Mouse (Mus musculus) mature B cell (primary cell): ENCODE measurements around the gene Tmem260.

Experiments used
- in situ Hi-C: fragments of 300-500 bp; cut with MboI; formaldehyde crosslinking; loops from 2 replicates; pipeline ENCODE4 v1.14.3; 2019

Tmem260 gene

GRCm38 (mm10) chr14:48481591-48481990, 35.7 kb downstream of the Tmem260 start:
- in situ Hi-C loops, result no loop called here

GRCm38 (mm10) chr14:48482762-48483161, 36.8 kb downstream of the Tmem260 start:
- in situ Hi-C loops, result no loop called here

DNA sequence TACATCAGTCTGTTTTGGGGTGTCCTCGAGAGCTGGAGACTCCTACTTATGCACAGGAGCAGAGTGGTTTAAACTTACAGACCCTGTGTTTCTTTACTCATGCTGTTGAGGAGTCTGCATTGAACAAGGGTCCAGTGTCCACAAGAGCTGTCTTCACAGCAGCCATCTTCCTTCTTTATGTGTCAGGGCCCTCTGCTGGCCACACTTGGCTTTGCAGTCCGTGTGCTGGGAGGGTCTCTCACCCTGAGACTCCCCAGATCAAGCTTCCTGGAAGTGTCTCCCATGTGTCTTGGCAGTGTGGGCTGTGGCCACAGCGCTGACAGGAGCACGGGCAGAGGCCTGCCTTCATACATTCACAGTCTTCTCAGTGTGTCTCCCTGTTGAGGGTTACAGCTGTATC, 48.0 kb downstream of the Tmem260 start:
- in situ Hi-C loops, result no loop called here

DNA sequence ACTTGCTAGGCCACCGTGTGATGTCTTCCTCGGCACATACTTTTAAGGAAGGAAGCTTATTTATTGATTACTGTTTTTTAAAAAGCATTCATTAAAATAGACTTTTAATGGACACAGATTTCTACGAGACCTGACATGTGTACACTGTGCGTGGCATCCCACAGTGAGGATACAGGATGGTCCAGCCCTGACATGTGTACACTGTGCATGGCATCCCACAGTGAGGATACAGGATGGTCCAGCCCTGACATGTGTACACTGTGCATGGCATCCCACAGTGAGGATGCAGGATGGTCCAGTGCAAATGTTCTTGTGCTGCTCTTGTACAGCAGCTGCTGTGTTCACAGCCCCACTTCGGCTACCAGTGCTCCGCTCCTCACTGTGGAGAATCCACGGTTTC, 56.6 kb downstream of the Tmem260 start:
- in situ Hi-C loops, result loop anchor here (25.0 kb wide), 1 partner anchor 610 kb away; no protein-coding TSS in a partner anchor

GRCm38 (mm10) chr14:48503691-48504565, 58.0 kb downstream of the Tmem260 start:
- in situ Hi-C loops, result loop anchor here (25.0 kb wide), 1 partner anchor 608 kb away; no protein-coding TSS in a partner anchor

GRCm38 (mm10) chr14:48504566-48504950, 58.6 kb downstream of the Tmem260 start:
- in situ Hi-C loops, result loop anchor here (25.0 kb wide), 1 partner anchor 608 kb away; no protein-coding TSS in a partner anchor

DNA sequence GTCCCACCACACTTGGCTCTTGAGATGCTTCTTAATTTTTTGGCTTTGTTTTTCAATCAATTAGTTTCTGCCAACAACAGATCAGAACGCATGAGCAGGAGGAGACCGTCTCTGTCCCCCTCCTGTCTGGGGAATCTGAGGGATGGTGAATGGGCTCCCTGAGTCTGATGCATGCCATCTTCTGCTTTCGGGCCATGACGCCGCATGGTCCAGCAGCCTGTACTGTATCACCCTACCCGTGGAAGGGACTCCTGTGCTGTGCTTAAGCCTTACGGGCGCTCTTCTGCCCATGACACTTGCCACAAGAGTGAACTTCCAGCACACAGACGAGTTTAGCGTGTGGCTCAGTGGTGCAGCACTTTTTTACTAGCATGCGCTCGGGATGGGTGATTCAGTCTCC, 59.7 kb downstream of the Tmem260 start:
- in situ Hi-C loops, result loop anchor here (25.0 kb wide), 1 partner anchor 607 kb away; no protein-coding TSS in a partner anchor

GRCm38 (mm10) chr14:48507376-48507775, 61.5 kb downstream of the Tmem260 start:
- in situ Hi-C loops, result loop anchor here (25.0 kb wide), 1 partner anchor 605 kb away; no protein-coding TSS in a partner anchor

- in situ Hi-C loops, result loop anchor here (25.0 kb wide), 1 partner anchor 603 kb away; no protein-coding TSS in a partner anchor
Measured at GRCm38 (mm10) chr14:48509131-48509530, 63.2 kb downstream of the Tmem260 start.

DNA sequence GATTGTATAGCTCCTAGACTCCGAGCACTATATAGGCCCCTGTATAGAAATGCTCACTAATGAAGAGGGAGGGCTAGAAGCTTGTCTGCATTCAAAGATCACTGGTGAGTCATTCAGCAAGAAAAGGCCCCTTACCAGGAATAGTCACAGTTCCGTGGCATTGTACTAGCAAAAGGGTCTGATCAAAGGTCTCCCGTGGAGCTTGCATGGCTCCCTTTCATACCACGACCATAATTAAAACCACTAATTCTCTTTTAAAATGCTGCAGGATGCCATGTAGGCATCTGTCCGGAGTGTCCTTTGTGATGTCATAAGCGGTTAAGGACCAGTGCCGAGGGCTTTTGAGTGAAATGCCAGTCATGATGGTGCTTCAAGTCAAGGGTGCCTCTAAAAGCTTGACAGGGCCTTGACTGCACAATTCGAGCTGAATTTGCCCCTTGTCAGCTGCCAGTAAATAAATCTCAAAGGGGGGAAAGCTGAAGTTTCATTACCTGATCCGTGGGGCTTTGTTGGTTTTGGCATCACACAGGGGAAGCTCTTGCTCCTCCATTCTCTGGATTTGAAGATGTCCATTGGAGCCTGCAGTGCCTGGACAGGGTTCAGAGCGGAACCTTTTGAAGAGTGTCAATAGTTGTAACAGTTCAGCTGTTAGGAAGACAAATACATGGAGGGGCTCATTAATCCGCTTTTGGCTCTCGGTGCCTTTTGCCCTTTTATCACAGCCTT, 67.3 kb downstream of the Tmem260 start:
- in situ Hi-C loops, result loop anchor here (25.0 kb wide), 1 partner anchor 599 kb away; no protein-coding TSS in a partner anchor

DNA sequence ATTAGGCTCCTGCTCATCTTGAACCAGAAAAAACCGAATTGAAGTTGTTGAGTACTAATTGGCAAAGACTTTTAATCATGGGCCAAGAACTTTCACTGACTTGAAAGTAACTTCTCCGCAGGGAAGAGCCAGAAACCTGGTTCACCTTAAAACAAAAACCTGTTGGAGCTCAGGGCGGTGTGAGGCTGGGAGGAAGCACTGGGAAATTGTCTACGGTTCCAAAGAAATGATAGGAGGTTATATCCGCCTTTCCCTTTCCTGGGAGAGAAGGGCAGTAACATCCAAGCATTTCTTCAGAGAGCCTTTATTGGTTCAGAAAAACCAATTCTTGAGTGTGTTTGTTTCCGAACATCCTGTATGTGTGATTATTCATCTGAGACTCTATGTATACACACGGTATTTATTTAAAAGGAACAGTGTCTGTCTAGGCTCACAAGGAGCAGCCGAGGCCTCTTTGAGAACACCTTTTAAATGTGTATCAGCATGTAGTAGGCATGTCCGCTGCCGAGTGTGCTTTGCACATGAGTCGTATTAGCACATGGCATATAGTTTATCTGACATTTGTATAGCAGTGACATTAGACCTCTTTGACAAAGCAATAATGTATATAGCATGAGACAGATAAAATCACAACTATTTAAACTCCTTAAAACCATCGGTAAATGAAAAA, 68.0 kb downstream of the Tmem260 start:
- in situ Hi-C loops, result loop anchor here (25.0 kb wide), 1 partner anchor 598 kb away; no protein-coding TSS in a partner anchor

GRCm38 (mm10) chr14:48514620-48515019, 68.7 kb downstream of the Tmem260 start:
- in situ Hi-C loops, result loop anchor here (25.0 kb wide), 1 partner anchor 598 kb away; no protein-coding TSS in a partner anchor

DNA sequence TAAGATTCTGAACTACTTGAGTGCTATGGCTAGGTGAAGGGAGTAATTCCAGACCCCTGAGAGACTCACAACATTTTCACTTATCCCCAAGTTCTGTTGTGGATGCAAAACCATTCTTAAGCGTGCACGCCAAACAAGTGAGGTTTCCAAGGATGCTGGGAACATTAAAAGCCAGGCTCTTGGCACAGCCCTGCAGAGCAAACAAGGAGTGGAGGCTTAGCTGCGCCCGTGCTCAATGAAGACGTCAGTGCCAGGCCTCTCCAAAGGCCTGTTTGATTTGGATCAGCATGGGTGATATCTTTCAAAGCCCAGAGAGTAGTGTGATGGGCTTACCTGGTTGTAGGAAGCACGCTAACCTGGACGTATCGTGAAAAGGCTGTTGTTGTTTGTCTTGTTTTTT, 69.6 kb downstream of the Tmem260 start:
- in situ Hi-C loops, result loop anchor here (25.0 kb wide), 1 partner anchor 597 kb away; no protein-coding TSS in a partner anchor

DNA sequence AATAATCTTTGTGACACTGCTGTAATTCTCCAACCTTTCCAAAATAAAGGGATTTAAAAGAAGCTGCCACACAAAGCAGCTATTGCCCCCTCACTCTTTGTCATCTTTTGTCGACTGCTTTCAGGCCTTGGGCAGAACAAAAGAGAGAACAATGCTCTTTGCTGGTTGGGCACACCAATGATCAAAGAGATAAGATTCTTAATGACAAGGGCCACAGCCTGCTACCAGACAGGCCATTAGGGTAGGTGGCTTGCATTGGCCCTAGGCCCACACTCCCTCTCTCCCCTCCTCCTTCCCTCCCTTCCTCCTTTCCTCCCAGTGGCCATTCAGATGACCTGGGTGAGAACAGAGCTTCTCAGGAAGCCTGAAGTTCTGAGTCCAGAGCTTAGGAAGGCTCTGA, 77.4 kb downstream of the Tmem260 start:
- in situ Hi-C loops, result loop anchor here (25.0 kb wide), 1 partner anchor 589 kb away; no protein-coding TSS in a partner anchor

DNA sequence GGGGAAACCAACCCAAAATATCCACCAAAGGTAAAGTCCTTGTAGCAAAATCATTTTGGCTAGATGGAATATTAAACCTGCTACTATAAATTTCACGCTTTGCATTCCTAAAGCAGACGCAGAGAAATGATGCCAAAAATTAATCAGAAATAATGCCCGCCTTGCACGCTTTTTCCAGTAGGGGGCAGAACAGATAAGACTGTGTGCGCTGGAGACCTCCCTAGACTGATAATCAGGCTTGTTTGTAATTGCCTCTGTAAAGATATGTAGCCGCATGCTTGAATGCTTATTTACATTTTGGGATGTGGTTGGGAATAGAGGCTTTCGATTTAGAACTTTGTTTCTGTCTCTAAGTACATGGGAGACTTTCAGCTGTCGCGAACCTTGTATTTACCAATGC, 78.2 kb downstream of the Tmem260 start:
- in situ Hi-C loops, result loop anchor here (25.0 kb wide), 1 partner anchor 588 kb away; no protein-coding TSS in a partner anchor

- in situ Hi-C loops, result no loop called here
Measured at GRCm38 (mm10) chr14:48525055-48525454, 79.1 kb downstream of the Tmem260 start.

DNA sequence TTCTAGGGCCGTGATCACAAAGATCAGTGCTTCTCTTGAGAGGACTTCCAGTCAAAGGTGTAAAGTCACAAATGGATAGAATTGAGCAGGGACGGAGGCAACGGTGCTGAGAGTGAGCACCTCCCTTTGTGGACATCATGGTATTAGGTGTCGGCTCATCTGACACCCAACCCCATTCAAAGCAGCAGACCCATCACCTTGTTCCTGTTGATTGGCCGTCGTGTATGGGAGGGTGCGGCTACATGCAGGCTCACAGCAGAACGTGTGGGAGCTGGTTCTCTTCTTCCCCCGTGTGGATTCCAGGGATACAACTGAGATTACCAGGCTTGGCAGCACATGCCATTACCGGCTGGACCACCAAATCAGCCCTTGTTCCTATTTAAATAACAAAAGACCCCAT, 84.7 kb downstream of the Tmem260 start:
- in situ Hi-C loops, result no loop called here

- in situ Hi-C loops, result no loop called here
Measured at GRCm38 (mm10) chr14:48537795-48538766, 92.2 kb downstream of the Tmem260 start.

GRCm38 (mm10) chr14:48545166-48545565, 99.2 kb downstream of the Tmem260 start:
- in situ Hi-C loops, result no loop called here

DNA sequence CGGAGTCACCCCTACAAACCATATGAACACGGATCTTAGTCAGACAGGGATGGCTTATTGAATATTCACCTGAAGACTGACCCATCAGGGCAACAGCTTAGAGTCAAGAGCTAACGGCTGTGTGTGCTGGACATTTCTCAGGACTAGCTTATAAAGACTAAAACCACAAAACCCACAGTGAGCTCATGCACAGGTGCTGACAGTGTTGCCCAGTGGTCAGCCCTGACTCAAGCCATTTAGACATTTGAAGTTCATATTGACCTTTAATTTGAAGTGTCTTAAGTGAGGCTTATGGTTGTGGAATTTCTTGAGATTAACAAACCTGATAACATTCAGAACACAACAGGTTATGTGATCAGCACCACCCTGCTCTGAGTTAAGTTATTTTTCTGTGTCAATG, 100.1 kb downstream of the Tmem260 start:
- in situ Hi-C loops, result no loop called here
